Mouse (Mus musculus): ENCODE data around the gene Kcnq1.

Kcnq1 gene

DNA sequence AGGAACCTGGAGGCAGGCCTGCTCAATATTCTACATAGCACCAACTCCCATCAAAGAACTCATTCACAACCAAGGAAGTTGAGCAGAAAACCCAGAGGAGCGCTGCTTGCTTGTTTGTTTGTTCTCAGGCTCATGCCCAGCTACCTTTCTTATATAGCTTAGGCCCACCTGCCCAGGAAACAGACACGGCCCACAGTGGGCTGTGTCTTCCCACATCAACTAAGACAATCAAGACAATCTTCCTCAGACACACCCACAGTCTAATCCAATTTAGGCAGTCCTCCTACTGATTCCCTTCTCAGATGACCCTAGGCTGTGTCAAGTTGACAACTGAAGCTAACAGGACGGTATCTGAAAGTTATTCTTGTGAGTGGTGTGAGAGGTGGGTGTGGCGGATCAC, at the start of gene Kcnq1:
Gene Kcnq1 (plus strand): TSS at position 301 of the 400 bp plus-strand sequence.
- no peak for DNase-seq (ENCODE audit: low spot score)

- no peak for DNase-seq (ENCODE audit: low spot score)
These were observed 49.1 kb upstream of the Kcnq1 start for GRCm38 (mm10) chr7:143057023-143057422.

DNA sequence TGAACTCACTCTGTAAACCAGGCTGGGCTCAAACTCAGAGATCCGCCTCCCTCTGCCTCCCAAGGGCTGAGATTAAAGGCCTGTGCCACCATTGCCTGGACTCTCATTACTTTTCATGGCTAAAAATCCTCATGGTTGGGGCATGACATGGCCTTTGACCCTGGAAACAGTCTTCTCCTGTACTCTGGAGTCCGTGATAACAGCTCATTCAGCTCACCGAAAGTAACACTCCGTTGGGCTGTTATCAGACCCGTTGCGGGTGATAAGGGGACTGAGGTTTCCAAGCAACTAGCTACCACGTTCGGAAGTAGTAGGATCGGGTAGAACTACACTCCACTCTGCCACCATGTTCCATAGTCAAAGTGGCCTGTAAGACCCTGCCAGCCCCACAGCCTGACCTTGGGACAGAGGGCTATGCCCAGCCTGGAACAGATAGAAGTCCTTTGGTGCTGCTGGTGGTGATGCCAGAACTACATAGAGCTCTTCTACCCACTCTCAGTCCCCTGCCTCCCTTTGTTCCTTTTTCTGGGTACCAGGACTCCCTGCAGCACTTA, 48.4 kb upstream of the Kcnq1 start:
- no peak for DNase-seq (ENCODE audit: low spot score)

DNA sequence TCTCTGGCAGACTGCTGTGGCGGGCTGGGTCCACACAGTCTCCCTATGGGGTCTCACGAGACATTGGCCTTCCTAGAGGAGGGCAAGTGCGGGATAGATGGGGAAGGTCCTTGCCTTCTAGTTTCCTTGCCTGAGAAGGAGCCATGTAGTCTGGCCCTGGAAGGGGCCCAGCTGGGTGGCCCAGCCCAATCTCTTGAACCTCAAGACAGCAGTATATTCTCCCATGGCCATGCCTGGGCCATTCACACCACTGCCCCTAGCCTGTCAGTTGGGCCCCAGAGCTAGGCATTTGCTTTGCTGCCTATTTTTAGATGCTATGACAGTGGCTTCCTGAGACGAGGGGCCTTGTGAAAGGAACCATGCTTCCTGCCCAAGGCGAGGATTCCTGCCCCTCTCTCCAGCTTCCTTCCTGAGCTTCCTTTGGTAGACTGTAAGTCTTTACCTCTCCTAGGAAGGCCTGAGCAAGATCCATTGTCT, 47.9 kb upstream of the Kcnq1 start:
- DNase-seq (ENCODE audit: low spot score): no peak

GRCm38 (mm10) chr7:143059202-143059870, 46.8 kb upstream of the Kcnq1 start:
- no peak for DNase-seq (ENCODE audit: low spot score)

DNA sequence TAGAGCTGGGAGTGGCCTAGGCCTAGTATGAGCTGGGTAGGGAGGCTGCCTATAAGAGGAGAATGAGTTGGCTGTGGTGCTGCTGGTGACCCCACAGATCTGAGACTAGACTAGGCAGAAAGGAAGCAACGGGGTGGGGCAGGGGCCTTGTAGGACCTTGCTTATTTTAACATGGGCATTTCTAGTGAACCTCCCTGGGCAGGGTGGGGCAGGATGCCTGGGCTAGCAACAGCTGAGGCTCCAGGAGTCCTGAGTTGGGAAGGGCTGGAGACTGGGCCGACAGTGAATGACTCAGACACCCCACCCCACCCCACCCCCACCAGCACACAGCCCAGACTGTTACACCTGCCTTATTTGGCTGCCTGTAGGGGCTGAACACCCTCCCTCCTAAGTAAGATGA, 43.5 kb upstream of the Kcnq1 start:
- DNase-seq (ENCODE audit: low spot score): no peak

DNA sequence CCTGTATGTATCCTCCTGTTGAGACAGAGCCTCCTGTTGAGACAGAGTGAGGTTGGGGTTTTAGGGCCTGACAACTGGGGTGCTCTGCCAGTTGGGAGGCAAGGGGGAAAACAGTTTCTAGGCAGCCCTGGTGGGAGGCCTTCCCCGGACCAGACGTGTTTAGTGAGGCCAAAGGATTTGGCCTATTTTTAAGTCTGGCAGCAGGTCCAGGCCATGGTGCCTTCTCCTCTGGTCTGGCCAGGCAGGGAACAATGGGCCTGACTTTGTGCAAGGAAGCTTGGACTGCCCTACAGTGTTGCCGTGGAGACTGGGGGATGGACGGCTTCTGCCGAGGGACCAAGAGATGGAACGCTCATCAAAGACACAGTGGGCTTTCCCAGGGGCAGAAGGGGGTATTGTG, 41.9 kb upstream of the Kcnq1 start:
- no peak for DNase-seq (ENCODE audit: low spot score)

- no peak for DNase-seq (ENCODE audit: low spot score)
These were observed 40.5 kb upstream of the Kcnq1 start for GRCm38 (mm10) chr7:143065692-143066091.

DNA sequence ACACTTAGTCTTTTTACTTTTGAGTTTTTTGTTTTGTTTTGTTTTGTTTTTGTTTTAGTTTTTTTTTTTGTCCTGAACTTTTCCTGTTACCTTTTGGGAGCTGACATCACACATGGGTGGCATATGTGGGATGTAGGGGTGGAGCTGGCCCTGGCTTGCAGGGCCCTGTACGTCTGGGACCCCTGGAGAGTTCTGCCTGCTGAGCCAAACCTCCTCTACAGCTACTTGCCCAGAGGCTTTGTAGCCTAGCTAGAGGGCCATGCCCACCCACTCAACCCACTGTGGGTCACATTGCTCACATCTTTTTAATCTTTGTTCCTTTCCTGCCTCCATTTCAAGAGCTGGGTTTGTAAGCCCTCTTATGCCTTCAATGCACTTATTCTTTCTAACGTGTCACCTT, 38.7 kb upstream of the Kcnq1 start:
- no peak for DNase-seq (ENCODE audit: low spot score)

GRCm38 (mm10) chr7:143067897-143068296, 38.3 kb upstream of the Kcnq1 start:
- no peak for DNase-seq (ENCODE audit: low spot score)

GRCm38 (mm10) chr7:143068316-143068881, 37.8 kb upstream of the Kcnq1 start:
- DNase-seq (ENCODE audit: low spot score): peak; percentile 6

DNA sequence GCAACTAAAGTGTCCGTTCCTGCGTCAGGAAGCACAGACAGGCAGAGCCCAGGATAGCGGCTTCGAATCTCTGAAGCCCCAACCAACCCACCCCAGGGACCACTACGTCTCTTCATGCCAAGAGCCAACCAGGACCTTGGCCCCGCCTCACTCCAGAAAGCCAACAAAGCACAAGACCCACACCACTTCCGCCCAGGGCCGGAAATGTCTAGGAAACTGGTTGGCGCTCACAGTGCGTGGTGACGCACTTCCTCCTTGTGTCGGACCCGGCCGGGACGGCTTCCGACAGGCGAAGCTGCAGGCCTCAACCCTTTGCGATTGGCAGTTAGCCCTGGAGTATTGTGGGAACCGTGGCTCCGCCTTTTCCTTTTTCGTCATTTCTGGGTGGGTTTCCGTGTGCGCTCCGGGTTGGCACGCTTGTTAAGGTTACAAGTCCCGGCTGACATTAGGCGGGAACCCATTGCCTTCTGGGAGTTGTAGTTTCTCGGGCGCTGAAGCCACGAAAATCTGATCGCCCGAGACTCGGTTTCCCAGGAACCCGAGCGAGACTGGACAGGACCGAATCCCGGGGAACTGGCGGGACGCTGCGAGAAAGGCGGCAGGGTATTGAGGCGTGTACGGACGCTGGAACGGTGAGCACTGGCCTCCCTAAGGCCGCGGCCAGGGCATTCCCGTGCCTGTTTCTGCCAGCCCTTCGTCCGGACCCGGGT, 37.1 kb upstream of the Kcnq1 start, which contains the start of gene Tssc4:
Gene Tssc4 (plus strand): TSS at position 368 of the 710 bp plus-strand sequence.
- DNase-seq (ENCODE audit: low spot score): peak; percentile 99

DNA sequence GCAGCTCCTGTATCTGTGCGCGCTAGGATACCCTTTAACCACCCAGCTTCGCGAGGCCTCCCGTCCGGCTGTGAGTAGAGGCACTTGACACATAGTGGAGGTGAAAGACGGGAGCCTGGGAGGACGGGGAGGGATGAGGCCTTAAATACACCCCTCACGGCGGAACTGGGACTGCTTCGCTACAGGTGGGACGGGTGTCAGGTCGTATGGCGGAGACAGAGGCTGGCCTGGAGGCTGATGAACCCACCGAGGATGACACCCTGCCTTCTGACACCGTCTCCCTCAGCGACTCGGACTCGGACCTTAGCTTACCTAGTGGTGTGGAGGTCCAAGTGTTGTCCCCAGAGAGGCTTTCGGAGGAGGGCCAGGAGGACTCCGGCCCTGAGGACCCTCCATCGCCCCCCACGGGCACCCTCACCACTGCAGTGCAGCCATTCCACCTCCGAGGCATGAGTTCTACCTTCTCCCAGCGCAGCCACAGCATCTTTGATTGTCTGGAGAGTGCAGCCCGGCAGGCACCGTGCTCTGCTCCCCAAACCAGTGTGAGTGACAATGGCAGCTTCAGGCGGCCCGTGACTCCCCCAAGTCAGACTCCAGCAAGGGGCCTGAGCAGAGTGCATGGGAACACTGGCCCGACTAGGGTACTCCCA, 36.3 kb upstream of the Kcnq1 start:
- no peak for DNase-seq (ENCODE audit: low spot score)

DNA sequence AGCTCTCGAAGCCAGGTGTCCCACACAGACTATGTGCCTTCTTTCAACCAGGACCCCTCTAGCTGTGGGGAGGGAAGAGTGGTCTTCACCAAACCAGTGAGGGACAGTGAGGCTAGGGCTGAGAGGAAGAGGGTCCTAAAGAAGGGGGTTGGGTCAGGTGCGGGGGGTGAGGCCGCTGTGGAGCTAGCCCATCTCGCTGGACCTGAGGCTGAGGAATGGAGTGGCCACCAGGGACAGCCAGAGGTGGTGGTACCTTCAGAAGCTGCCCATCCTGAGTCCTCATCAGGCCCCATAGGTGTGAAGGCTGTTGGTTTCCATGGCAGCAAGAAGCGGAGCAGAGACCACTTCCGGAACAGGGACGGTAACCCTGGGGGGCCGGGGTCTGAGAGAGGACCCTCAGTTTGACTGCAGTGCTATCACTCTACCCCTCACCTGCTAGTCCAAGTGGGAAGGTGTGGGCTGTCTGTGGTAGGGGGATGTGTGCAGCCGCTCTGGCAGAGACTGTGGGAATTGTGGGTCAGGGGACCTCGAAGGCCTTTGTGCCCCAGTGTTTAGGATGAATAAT, 35.6 kb upstream of the Kcnq1 start:
- no peak for DNase-seq (ENCODE audit: low spot score)

GRCm38 (mm10) chr7:143072605-143073004, 33.6 kb upstream of the Kcnq1 start:
- DNase-seq (ENCODE audit: low spot score): no peak

DNA sequence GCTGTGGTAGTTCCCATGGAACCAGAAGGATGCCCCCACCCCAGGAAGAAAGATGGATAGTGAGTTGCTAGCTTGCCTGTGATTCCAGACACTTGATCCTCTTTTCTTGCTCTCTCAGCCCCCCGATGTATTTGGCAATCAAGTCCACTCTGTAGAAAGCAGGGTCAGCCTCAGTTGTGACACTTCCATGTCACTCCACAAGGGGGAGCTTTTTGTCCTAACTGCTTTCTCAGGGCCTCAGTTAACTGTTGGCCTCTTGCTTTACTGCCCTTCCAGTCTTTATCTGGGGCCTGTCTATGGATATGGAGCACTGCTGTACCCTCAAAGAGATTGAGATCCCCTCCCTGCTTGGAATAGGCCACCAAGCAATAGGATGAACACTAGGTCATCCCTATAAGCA, 33.1 kb upstream of the Kcnq1 start:
- peak; percentile 30 for DNase-seq (ENCODE audit: low spot score)

- DNase-seq (ENCODE audit: low spot score): no peak
These were observed 30.8 kb upstream of the Kcnq1 start for GRCm38 (mm10) chr7:143075394-143075793.

DNA sequence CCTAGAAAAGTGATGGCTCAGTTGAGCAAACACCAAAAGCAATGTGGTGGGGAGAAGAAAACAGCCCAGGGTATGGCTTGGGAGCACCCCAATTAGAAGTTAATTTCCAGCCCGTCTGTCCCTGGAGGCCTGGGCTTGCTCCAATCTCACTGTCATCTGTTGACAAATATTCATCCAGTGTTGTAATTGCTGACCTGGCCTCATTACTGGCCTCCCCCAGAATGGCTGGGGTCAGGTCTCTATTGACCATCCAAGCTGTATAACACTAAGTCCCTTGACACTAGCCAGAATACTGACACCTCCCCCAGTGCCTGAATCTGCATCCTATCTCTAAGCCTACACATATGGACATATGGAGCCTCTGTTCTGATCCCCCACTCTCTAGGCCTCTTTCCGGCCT, 28.8 kb upstream of the Kcnq1 start:
- DNase-seq (ENCODE audit: low spot score): no peak

- no peak for DNase-seq (ENCODE audit: low spot score)
These were observed 24.1 kb upstream of the Kcnq1 start for GRCm38 (mm10) chr7:143082024-143082423.

- DNase-seq (ENCODE audit: low spot score): no peak
These were observed 22.5 kb upstream of the Kcnq1 start for GRCm38 (mm10) chr7:143083708-143084107.

DNA sequence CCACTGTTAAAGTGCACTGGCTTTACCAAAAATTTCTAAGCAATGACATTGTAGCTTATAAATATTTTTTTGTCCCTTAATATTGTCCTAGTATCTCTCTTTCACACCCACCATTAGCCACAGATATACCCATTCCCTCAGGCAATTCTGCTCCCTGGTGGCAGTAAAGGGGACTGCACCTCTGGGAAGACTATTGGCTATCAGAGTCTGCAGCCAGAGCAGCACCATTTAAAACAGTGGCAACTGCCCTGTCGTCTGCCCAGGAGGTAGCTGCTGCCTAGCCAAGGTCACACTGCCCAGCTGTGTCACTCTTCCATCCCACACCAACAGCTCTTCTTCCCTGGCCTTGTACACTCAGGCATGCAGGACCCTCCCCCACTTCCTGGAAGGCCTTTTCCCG, 19.8 kb upstream of the Kcnq1 start:
- DNase-seq (ENCODE audit: low spot score): peak; percentile 51

- DNase-seq (ENCODE audit: low spot score): no peak
These were observed 19.0 kb upstream of the Kcnq1 start for GRCm38 (mm10) chr7:143087070-143087579.

Data from T-cell, adult 2 months (primary cell).